12 mouse cellular contexts compared by ENCODE assay signal in genomic region chr1:127444836-127445485, GRCm38 (mm10).
DNase-seq lines count a peak whose midpoint lies in the region; ATAC-seq and TF ChIP-seq lines count a peak whose summit lies in the region.
"Had no signal": no experiment of that assay in that cellular context is flagged by ENCODE, and none has a peak within 500 bp of the region (broad histone marks: within the 10 kb centered on the region; RNA-seq: fewer than 3 reads in every experiment).

No protein-coding gene starts in this region.

- ATAC-seq in stomach, embryonic 16.5 days (ENCODE audit: insufficient read depth, low FRiP score) = 0 out of 2 replicates have a peak, but pooled peaks have one; percentile 54
- ATAC-seq in stomach, postnatal 0 days (ENCODE audit: low FRiP score, low TSS enrichment) = no peak
- no peak for ATAC-seq in frontal cortex, adult (ENCODE audit: low TSS enrichment)
- ATAC-seq in megakaryocyte-erythroid progenitor cell, adult 5-6 weeks (replicated peaks; ENCODE audit: low FRiP score, low TSS enrichment, poor library complexity, severe bottlenecking) = no peak

- no peak for DNase-seq in stomach, postnatal 0 days (ENCODE audit: low spot score)
- DNase-seq in heart, adult 8-10 months (ENCODE audit: low spot score) = peak; percentile 39
- peak; percentile 67 for DNase-seq in kidney, adult 9 months
- DNase-seq in mesoderm, embryonic 11.5 days (ENCODE audit: low read depth, low spot score) = peak; percentile 51
- no peak for DNase-seq in layer of hippocampus, adult 9-10 months (ENCODE audit: low spot score)
- DNase-seq: adrenal gland, postnatal 36 days; cerebellum, adult 8-10 months; liver had no signal

- H3K9me3 ChIP-seq in stomach, embryonic 16.5 days (replicated peaks; ENCODE audit: control insufficient read depth, low read length) = no peaks in the 10 kb centered on the region
- H3K9me3 ChIP-seq in stomach, postnatal 0 days (ENCODE audit: control insufficient read depth, low read length) = no peaks in the 10 kb centered on the region

- no peak overlapping the region for H3K4me3 ChIP-seq in stomach, embryonic 16.5 days (replicated peaks; ENCODE audit: low read length)
- no peak overlapping the region for H3K4me3 ChIP-seq in stomach, postnatal 0 days (ENCODE audit: low read depth, low read length)
- H3K4me3 ChIP-seq: heart, embryonic 13.5 days had no signal

- no peak overlapping the region for H3K9ac ChIP-seq in stomach, embryonic 16.5 days (ENCODE audit: low read length)
- no peak overlapping the region for H3K9ac ChIP-seq in stomach, postnatal 0 days (ENCODE audit: low read length)
- H3K9ac ChIP-seq: heart, embryonic 13.5 days had no signal

- 37% methylated on average over 5 of the region's 5 CpGs for WGBS in stomach, embryonic 16.5 days
- 54% methylated on average over 5 of the region's 5 CpGs for WGBS in stomach, postnatal 0 days

- peaks cover 11% of the 10 kb centered on the region; the same call in 1 of the 2 replicates for H3K4me1 ChIP-seq in stomach, embryonic 16.5 days (ENCODE audit: control insufficient read depth, insufficient read depth, low read length)
- H3K4me1 ChIP-seq in stomach, postnatal 0 days (replicated peaks; ENCODE audit: control insufficient read depth, insufficient read depth) = no peaks in the 10 kb centered on the region

- TF ChIP-seq EP300 in stomach, postnatal 0 days (optimal IDR thresholded peaks at IDR 0.05) = no peak

- TF ChIP-seq CTCF in stomach, postnatal 0 days (IDR thresholded peaks at IDR 0.05; ENCODE audit: low read depth) = no peak

- H3K36me3 ChIP-seq in stomach, embryonic 16.5 days (ENCODE audit: control insufficient read depth, insufficient read depth, low read length) = peaks cover 5% of the 10 kb centered on the region; the same call in 1 of the 2 replicates
- peaks cover 5% of the 10 kb centered on the region; the same call in 1 of the 2 replicates for H3K36me3 ChIP-seq in stomach, postnatal 0 days (ENCODE audit: control insufficient read depth, insufficient read depth, low read length)

- no peak overlapping the region for H3K4me2 ChIP-seq in stomach, embryonic 16.5 days (ENCODE audit: low read depth, low read length)
- H3K4me2 ChIP-seq in stomach, postnatal 0 days (replicated peaks; ENCODE audit: low read depth) = no peak overlapping the region
- H3K4me2 ChIP-seq: heart, embryonic 13.5 days had no signal

- H3K27me3 ChIP-seq in stomach, embryonic 16.5 days (ENCODE audit: control insufficient read depth, insufficient read depth, low read length) = no peaks in the 10 kb centered on the region
- no peaks in the 10 kb centered on the region for H3K27me3 ChIP-seq in stomach, postnatal 0 days (ENCODE audit: control insufficient read depth, insufficient read depth, low read length)
- H3K27me3 ChIP-seq: heart, embryonic 13.5 days had no signal

- H3K27ac ChIP-seq in stomach, embryonic 16.5 days (ENCODE audit: low read length) = no peak overlapping the region; the same call in 1 of the 2 replicates
- H3K27ac ChIP-seq in stomach, postnatal 0 days (replicated peaks) = no peak overlapping the region
- H3K27ac ChIP-seq: heart, embryonic 13.5 days had no signal

Comparison
In these comparisons a context has a peak if more than half of its experiments do, and no peak if none do; other contexts are left out.
1. DNase-seq: peak in heart, adult 8-10 months (single experiment), kidney, adult 9 months (single experiment) and mesoderm, embryonic 11.5 days (single experiment); none in stomach, postnatal 0 days (single experiment) and layer of hippocampus, adult 9-10 months (single experiment).